Mouse (Mus musculus) testis, adult 2 months (tissue): ENCODE measurements around the gene Tnfaip8l1. TPM values are rescaled to one million over a fixed set of nuclear protein-coding genes. Genes with fewer than 3 reads are reported as not detected.
A peak's percentile ranks its signal among the peaks of the same experiment; 100 is the strongest.

Experiments used
- H3K27ac ChIP-seq: fragments of 200-500 bp; 2 replicates; pipeline ENCODE4 v1.5.1; 2012; ENCODE audit warnings: low read depth, low read length; ENCODE audit not compliant: control insufficient read depth, insufficient read depth
- H3K27me3 ChIP-seq: fragments of 200-500 bp; 2 replicates; pipeline ENCODE4 v1.6.1; 2012; ENCODE audit warnings: mild to moderate bottlenecking, low read length, moderate library complexity; ENCODE audit not compliant: control insufficient read depth, insufficient read depth
- H3K36me3 ChIP-seq: fragments of 200-500 bp; 2 replicates; pipeline ENCODE4 v1.6.1; 2012; ENCODE audit warnings: mild to moderate bottlenecking, low read length; ENCODE audit not compliant: control insufficient read depth, insufficient read depth
- H3K4me1 ChIP-seq: fragments of 200-500 bp; 2 replicates; pipeline ENCODE4 v1.6.1; 2012; ENCODE audit warnings: low read length; ENCODE audit not compliant: control insufficient read depth, insufficient read depth
- H3K4me3 ChIP-seq: fragments of 200-500 bp; 2 replicates; pipeline ENCODE4 v1.5.1; 2012; ENCODE audit warnings: low read depth, mild to moderate bottlenecking, low read length, moderate library complexity, mixed read lengths; ENCODE audit not compliant: control insufficient read depth
- CTCF ChIP-seq: fragments of 200-500 bp; IDR thresholded peaks from 2 replicates; pipeline ENCODE4 v1.5.1; 2012; ENCODE audit warnings: low read depth, mild to moderate bottlenecking, inconsistent platforms, low read length, moderate library complexity; ENCODE audit not compliant: control insufficient read depth, insufficient read depth, insufficient replicate concordance
- POLR2A ChIP-seq: fragments of 200-500 bp; IDR thresholded peaks from 2 replicates; pipeline ENCODE4 v1.6.1; 2012; ENCODE audit warnings: low read depth, mild to moderate bottlenecking, inconsistent platforms, low read length, moderate library complexity; ENCODE audit not compliant: control insufficient read depth
- polyA plus RNA-seq: library from polyadenylated mRNA; depleted of rRNA; stranded (reverse); fragments of >200 nt; gene quantifications from 2 replicates; pipeline ENCODE4 v1.2.3, GENCODE M21; 2012; rRNA removed

The Tnfaip8l1 gene
- polyA plus RNA-seq, 1 experiment: 0.31 TPM

- no peak for TF ChIP-seq CTCF
- no peak for TF ChIP-seq POLR2A
- Histone ChIP-seq H3K4me3 (no peak overlapping the region), H3K27me3 (no peaks in the 10 kb centered on the region), H3K27ac (no peak overlapping the region), H3K4me1 (peaks cover 8% of the 10 kb centered on the region), H3K36me3 (no peaks in the 10 kb centered on the region)
These were observed 52.0 kb downstream of the Tnfaip8l1 start for GRCm38 (mm10) chr17:56214229-56214628.

GRCm38 (mm10) chr17:56217670-56218069 lies 55.4 kb downstream of the Tnfaip8l1 start:
- H3K27ac ChIP-seq: no peak overlapping the region

GRCm38 (mm10) chr17:56218377-56219191 lies 56.3 kb downstream of the Tnfaip8l1 start, which contains the start of gene Dpp9:
Gene Dpp9, minus strand, starts transcription at chr17:56218905.
- Histone ChIP-seq H3K4me1 (peaks cover 12% of the 10 kb centered on the region), H3K36me3 (no peaks in the 10 kb centered on the region), H3K27me3 (no peaks in the 10 kb centered on the region), H3K27ac (peak within 1 kb of the TSS; percentile 70), H3K4me3 (peak within 1 kb of the TSS; percentile 90)
- TF ChIP-seq CTCF: no peak
- TF ChIP-seq POLR2A: peak; percentile 22; the same call in 1 of the 2 replicates

More at GRCm38 (mm10) chr17:56217670-56218069, 55.4 kb downstream of the Tnfaip8l1 start:
- no peak overlapping the region; the same call in 1 of the 2 replicates for H3K4me3 ChIP-seq
- peaks cover 12% of the 10 kb centered on the region for H3K4me1 ChIP-seq
- H3K36me3 ChIP-seq: no peaks in the 10 kb centered on the region
- no peak for TF ChIP-seq CTCF
- TF ChIP-seq POLR2A: no peak
- no peaks in the 10 kb centered on the region for H3K27me3 ChIP-seq

- Histone ChIP-seq H3K27ac (peak overlapping the region; percentile 2; the same call in 1 of the 2 replicates), H3K4me3 (peak overlapping the region; percentile 90), H3K27me3 (no peaks in the 10 kb centered on the region), H3K36me3 (no peaks in the 10 kb centered on the region), H3K4me1 (peaks cover 12% of the 10 kb centered on the region)
- TF ChIP-seq POLR2A: no peak
- no peak for TF ChIP-seq CTCF
These were observed 57.0 kb downstream of the Tnfaip8l1 start for GRCm38 (mm10) chr17:56219251-56219650.

- Histone ChIP-seq H3K4me3 (no peak overlapping the region), H3K36me3 (no peaks in the 10 kb centered on the region), H3K4me1 (peaks cover 12% of the 10 kb centered on the region), H3K27me3 (no peaks in the 10 kb centered on the region), H3K27ac (no peak overlapping the region; the same call in 1 of the 2 replicates)
- no peak for TF ChIP-seq POLR2A
- TF ChIP-seq CTCF: no peak
These were observed 57.5 kb downstream of the Tnfaip8l1 start for GRCm38 (mm10) chr17:56219805-56220204.

Other genes with a start within 250 kb of the Tnfaip8l1 start
- gene Zfp119b, start 213.0 kb upstream of the Tnfaip8l1 start, polyA plus RNA-seq: 0.24 and 0.48 TPM in 2 replicates
- gene Ebi3, start 209.8 kb upstream of the Tnfaip8l1 start, polyA plus RNA-seq: 0.53 and 0.75 TPM in 2 replicates
- gene Yju2, start 203.4 kb upstream of the Tnfaip8l1 start, polyA plus RNA-seq: 4.9 TPM in 2 replicates
- 0.63 and 1.1 TPM in 2 replicates for gene Shd, start 192.0 kb upstream of the Tnfaip8l1 start, polyA plus RNA-seq
- gene Fsd1, start 176.0 kb upstream of the Tnfaip8l1 start, polyA plus RNA-seq: 2.3 and 2.4 TPM in 2 replicates
- gene Stap2, start 156.9 kb upstream of the Tnfaip8l1 start, polyA plus RNA-seq: 18.4 and 19.1 TPM in 2 replicates
- gene Mpnd, start 156.8 kb upstream of the Tnfaip8l1 start, polyA plus RNA-seq: 12.7 and 13.1 TPM in 2 replicates
- 91.9 and 105 TPM in 2 replicates for gene Sh3gl1, start 125.8 kb upstream of the Tnfaip8l1 start, polyA plus RNA-seq
- 70.3 and 71.8 TPM in 2 replicates for gene Chaf1a, start 122.0 kb upstream of the Tnfaip8l1 start, polyA plus RNA-seq
- gene Ubxn6, start 87.4 kb upstream of the Tnfaip8l1 start, polyA plus RNA-seq: 646 and 694 TPM in 2 replicates
- 115 and 135 TPM in 2 replicates for gene Hdgfl2, start 82.8 kb upstream of the Tnfaip8l1 start, polyA plus RNA-seq
- gene Plin4, start 52.7 kb upstream of the Tnfaip8l1 start, polyA plus RNA-seq: 1.5 and 4.2 TPM in 2 replicates
- gene Plin5, start 44.9 kb upstream of the Tnfaip8l1 start, polyA plus RNA-seq: 1.7 and 2.7 TPM in 2 replicates
- 3.7 and 5.7 TPM in 2 replicates for gene Lrg1, start 40.5 kb upstream of the Tnfaip8l1 start, polyA plus RNA-seq
- 0.28 and 0.63 TPM in 2 replicates for gene Sema6b, start 22.1 kb upstream of the Tnfaip8l1 start, polyA plus RNA-seq
- gene Mydgf, start 21.4 kb downstream of the Tnfaip8l1 start, polyA plus RNA-seq: 49.9 and 56.7 TPM in 2 replicates
- 12.8 and 15.0 TPM in 2 replicates for gene Dpp9, start 56.4 kb downstream of the Tnfaip8l1 start, polyA plus RNA-seq
- gene Fem1a, start 94.3 kb downstream of the Tnfaip8l1 start, polyA plus RNA-seq: 5.7 and 7.0 TPM in 2 replicates
- 3.4 and 3.7 TPM in 2 replicates for gene Ticam1, start 114.3 kb downstream of the Tnfaip8l1 start, polyA plus RNA-seq
- gene Plin3, start 130.4 kb downstream of the Tnfaip8l1 start, polyA plus RNA-seq: 21.9 and 22.3 TPM in 2 replicates
- 274 and 296 TPM in 2 replicates for gene Arrdc5, start 137.8 kb downstream of the Tnfaip8l1 start, polyA plus RNA-seq
- 41.1 and 43.1 TPM in 2 replicates for gene Uhrf1, start 140.8 kb downstream of the Tnfaip8l1 start, polyA plus RNA-seq
- 20.0 and 21.9 TPM in 2 replicates for gene Kdm4b, start 163.6 kb downstream of the Tnfaip8l1 start, polyA plus RNA-seq